Mouse (Mus musculus): ENCODE data around the gene 9930021J03Rik. TPM values are rescaled to one million over a fixed set of nuclear protein-coding genes. Genes with fewer than 3 reads are reported as not detected.

The 9930021J03Rik gene
- polyA plus RNA-seq, 1 experiment = not detected

- TF ChIP-seq POLR2A (IDR thresholded peaks at IDR 0.05; ENCODE audit: insufficient read depth, low read depth, low read length) (no peak), CTCF (IDR thresholded peaks at IDR 0.05; ENCODE audit: insufficient read depth, low read depth, low read length) (no peak)
- no peak overlapping the region for H3K27ac ChIP-seq (ENCODE audit: insufficient read depth, low read depth, low read length)
- no peaks in the 10 kb centered on the region for H3K4me1 ChIP-seq (ENCODE audit: control insufficient read depth, insufficient read depth, low read length)
- H3K4me3 ChIP-seq (ENCODE audit: insufficient read depth, low read depth, low read length) = no peak overlapping the region
Observed at GRCm38 (mm10) chr19:29820966-29821365, 15.2 kb upstream of the 9930021J03Rik start.

DNA sequence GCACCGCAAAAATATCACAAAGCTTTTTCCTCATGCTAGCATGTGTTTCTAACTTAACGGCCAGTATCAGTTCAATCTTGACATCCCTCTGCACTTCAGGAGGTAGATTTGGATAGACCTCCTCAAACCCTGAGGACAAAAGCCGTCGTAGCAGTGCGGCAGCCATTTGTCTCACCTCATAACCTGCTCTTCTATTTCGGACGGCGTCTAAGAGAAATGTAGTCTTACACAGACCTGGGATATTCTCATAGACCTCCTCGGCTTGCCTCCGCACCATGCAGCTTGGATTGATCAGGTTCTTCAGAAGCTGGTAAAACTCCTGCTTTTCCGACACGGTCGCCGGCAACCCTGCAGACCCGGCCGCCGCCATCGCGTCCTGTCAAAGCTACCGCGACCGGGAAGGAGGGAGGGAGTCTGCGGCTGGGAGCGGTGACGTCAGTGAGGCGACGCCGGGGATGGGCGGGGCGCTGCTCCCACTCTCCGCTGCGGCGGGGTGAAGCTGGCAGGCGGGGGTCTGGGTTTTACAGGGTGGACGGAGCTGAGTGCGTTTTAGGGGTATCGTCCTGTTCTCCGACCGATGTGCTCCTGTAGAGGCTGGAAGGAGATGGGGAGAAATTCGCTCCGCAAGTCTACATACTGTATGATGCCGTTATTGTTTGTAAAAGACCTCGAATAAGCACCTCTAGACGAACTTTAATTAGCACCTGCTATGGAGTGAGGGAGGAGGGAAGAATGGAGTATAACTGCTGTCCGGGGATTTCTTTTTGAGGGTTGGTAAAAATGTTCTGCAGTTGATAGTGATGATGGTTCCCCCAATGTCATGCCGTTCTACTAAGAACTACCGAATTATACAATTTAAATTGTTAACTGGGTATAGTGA is 7.0 kb upstream of the 9930021J03Rik start, which contains the start of gene Ranbp6:
Ranbp6 (minus strand) TSS at position 394 of the 880 bp plus-strand sequence.
- under 1% methylated on average over 47 of the region's 47 CpGs for WGBS

GRCm38 (mm10) chr19:29810022-29810421 is 4.2 kb upstream of the 9930021J03Rik start:
- WGBS = 89% methylated on average over 5 of the region's 5 CpGs
- Histone ChIP-seq H3K4me3 (ENCODE audit: insufficient read depth, low read depth, low read length) (no peak overlapping the region), H3K4me1 (ENCODE audit: control insufficient read depth, insufficient read depth, low read length) (peaks cover 2% of the 10 kb centered on the region; the same call in 1 of the 2 replicates), H3K27ac (ENCODE audit: insufficient read depth, low read depth, low read length) (no peak overlapping the region)
- TF ChIP-seq POLR2A (IDR thresholded peaks at IDR 0.05; ENCODE audit: insufficient read depth, low read depth, low read length) (no peak), CTCF (IDR thresholded peaks at IDR 0.05; ENCODE audit: insufficient read depth, low read depth, low read length) (no peak)

More for the DNA sequence above, 7.0 kb upstream of the 9930021J03Rik start, which contains the start of gene Ranbp6:
- Histone ChIP-seq H3K4me1 (ENCODE audit: control insufficient read depth, insufficient read depth, low read length) (peaks cover 2% of the 10 kb centered on the region; the same call in 1 of the 2 replicates), H3K27ac (ENCODE audit: insufficient read depth, low read depth, low read length) (peak within 1 kb of the TSS; percentile 70), H3K4me3 (ENCODE audit: insufficient read depth, low read depth, low read length) (peak within 1 kb of the TSS; percentile 87)
- TF ChIP-seq POLR2A (IDR thresholded peaks at IDR 0.05; ENCODE audit: insufficient read depth, low read depth, low read length) = peak; percentile 91
- TF ChIP-seq CTCF (IDR thresholded peaks at IDR 0.05; ENCODE audit: insufficient read depth, low read depth, low read length) = no peak

DNA sequence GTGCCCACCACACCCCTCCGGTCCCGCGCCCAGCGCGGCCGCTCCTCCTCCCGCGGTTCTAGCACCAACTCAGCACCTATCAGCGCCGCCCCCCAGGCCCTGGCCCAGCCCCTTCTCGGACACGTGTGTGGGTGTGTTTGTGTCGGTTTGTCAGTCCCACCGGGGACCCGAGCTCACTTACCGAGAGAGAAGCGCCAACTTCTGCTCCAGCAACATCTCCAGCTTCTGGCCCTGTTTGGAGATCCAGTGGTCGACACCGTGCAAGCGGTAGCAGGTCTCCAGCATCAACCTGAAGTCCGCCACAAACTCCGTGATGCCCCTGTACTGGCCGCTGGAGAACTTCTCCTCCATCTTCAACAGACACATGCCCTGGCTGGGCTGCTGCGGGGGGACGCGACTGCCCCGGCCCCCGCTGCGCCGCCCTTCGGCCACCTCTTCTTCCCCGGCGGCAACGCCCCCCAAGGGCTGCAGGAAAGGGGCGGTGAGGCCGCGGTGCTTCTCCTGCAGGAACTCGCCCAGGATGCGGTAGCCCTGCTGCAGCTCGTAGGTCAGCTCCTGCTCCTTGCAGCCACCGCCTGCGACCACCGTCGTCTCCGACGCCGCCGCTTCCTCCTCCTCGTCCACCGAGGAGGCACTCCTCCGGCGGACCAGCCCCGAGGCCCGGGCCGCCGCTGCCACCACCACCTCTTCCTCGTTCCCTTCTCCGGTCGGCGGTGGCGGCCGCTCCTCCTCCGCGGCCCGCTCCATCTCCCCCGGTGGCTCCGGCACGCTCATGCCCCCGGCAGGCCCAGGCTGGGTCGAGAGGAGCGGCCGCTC is 480 bp downstream of the 9930021J03Rik start:
- no peak for TF ChIP-seq POLR2A (IDR thresholded peaks at IDR 0.05; ENCODE audit: insufficient read depth, low read depth, low read length)
- no peak for TF ChIP-seq CTCF (IDR thresholded peaks at IDR 0.05; ENCODE audit: insufficient read depth, low read depth, low read length)
- Histone ChIP-seq H3K4me3 (ENCODE audit: insufficient read depth, low read depth, low read length) (peak overlapping the region; percentile 89), H3K27ac (ENCODE audit: insufficient read depth, low read depth, low read length) (peak overlapping the region; percentile 77; the same call in 1 of the 2 replicates), H3K4me1 (ENCODE audit: control insufficient read depth, insufficient read depth, low read length) (peaks cover 4% of the 10 kb centered on the region)
- under 1% methylated on average over 72 of the region's 72 CpGs for WGBS

DNA sequence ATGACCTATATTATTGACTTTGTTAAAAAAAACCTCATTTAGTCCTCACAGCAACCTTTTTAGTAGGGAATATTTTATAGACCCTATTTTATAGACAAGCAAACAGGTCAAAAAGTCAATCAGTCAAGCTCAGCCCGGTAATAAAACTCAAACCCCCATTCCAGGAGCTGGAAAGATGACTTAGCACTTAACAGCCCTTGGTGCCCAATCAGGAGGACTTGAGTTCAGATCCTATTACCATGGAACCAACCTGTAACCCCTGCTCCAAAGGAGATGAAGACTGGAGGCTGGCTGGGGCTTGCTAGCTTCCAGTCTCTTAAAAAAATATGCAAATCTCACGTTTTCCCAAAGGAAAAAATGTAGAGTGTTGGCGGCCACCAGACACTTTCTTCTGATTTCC is 1.8 kb downstream of the 9930021J03Rik start:
- peaks cover 4% of the 10 kb centered on the region for H3K4me1 ChIP-seq (ENCODE audit: control insufficient read depth, insufficient read depth, low read length)
- 32% methylated on average over 3 of the region's 3 CpGs for whole genome bisulfite sequencing
- no peak for TF ChIP-seq CTCF (IDR thresholded peaks at IDR 0.05; ENCODE audit: insufficient read depth, low read depth, low read length)
- TF ChIP-seq POLR2A (IDR thresholded peaks at IDR 0.05; ENCODE audit: insufficient read depth, low read depth, low read length) = no peak
- H3K27ac ChIP-seq (ENCODE audit: insufficient read depth, low read depth, low read length) = no peak overlapping the region
- H3K4me3 ChIP-seq (ENCODE audit: insufficient read depth, low read depth, low read length) = no peak overlapping the region

GRCm38 (mm10) chr19:29797371-29797770 is 8.4 kb downstream of the 9930021J03Rik start:
- WGBS = 80% methylated on average over 3 of the region's 3 CpGs
- H3K4me1 ChIP-seq (ENCODE audit: control insufficient read depth, insufficient read depth, low read length) = 0 out of 2 replicates have a peak, but pooled peaks cover 4% of the 10 kb centered on the region
- no peak for TF ChIP-seq POLR2A (IDR thresholded peaks at IDR 0.05; ENCODE audit: insufficient read depth, low read depth, low read length)
- TF ChIP-seq CTCF (IDR thresholded peaks at IDR 0.05; ENCODE audit: insufficient read depth, low read depth, low read length) = no peak

DNA sequence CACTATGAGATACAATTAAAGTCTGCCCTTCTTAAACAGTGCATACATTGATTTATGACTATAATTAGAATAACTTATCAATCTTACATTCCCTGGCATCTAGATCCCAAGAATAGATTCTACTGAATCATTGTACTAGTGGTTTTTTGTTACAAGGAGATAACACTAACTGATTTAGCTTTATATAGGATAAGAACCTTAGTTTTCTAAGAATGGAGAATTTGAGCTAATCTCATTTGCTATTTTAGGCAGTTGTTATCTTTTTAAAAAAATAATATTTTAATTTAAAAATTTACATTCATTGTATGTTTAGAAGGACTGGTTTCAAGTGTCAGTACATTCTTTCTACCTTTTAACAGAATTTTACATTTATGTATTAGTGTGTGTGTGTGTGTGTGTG is 17.8 kb downstream of the 9930021J03Rik start:
- TF ChIP-seq POLR2A (IDR thresholded peaks at IDR 0.05; ENCODE audit: insufficient read depth, low read depth, low read length) (no peak), CTCF (IDR thresholded peaks at IDR 0.05; ENCODE audit: insufficient read depth, low read depth, low read length) (no peak)
- Histone ChIP-seq H3K27ac (ENCODE audit: insufficient read depth, low read depth, low read length) (no peak overlapping the region), H3K4me3 (ENCODE audit: insufficient read depth, low read depth, low read length) (no peak overlapping the region), H3K4me1 (ENCODE audit: control insufficient read depth, insufficient read depth, low read length) (no peaks in the 10 kb centered on the region)

More at GRCm38 (mm10) chr19:29797371-29797770, 8.4 kb downstream of the 9930021J03Rik start:
- H3K27ac ChIP-seq (ENCODE audit: insufficient read depth, low read depth, low read length) = no peak overlapping the region
- no peak overlapping the region for H3K4me3 ChIP-seq (ENCODE audit: insufficient read depth, low read depth, low read length)

- TF ChIP-seq POLR2A (IDR thresholded peaks at IDR 0.05; ENCODE audit: insufficient read depth, low read depth, low read length) (no peak), CTCF (IDR thresholded peaks at IDR 0.05; ENCODE audit: insufficient read depth, low read depth, low read length) (no peak)
- 89% methylated on average over 2 of the region's 2 CpGs for WGBS
- H3K4me3 ChIP-seq (ENCODE audit: insufficient read depth, low read depth, low read length) = no peak overlapping the region
- no peaks in the 10 kb centered on the region for H3K4me1 ChIP-seq (ENCODE audit: control insufficient read depth, insufficient read depth, low read length)
- no peak overlapping the region for H3K27ac ChIP-seq (ENCODE audit: insufficient read depth, low read depth, low read length)
Observed at GRCm38 (mm10) chr19:29782914-29783313, 22.9 kb downstream of the 9930021J03Rik start.

All from olfactory bulb, adult 2 months (tissue).